Mouse (Mus musculus): Measurements from ENCODE around the gene Trim33. TPM values are rescaled to one million over a fixed set of nuclear protein-coding genes. Genes with fewer than 3 reads are reported as not detected.

Gene Trim33
- polyA plus RNA-seq, 1 experiment from 2014 or later = 12.9 TPM

DNA sequence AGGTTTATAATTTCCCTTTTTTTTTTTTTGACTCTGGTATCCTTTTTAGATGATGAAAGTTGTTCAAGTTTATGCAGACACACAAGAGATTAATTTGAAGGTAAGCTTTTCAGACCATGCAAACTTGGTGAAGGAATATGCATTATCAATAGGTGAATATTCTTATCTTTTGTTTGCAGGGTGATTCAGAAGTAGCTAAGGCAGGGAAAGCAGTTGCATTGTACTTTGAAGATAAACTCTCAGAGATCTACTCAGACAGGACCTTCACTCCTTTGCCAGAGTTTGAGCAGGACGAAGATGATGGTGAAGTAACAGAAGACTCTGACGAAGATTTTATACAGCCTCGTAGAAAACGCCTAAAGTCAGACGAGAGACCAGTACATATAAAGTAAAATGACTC is 74.4 kb downstream of the Trim33 start:
- Histone ChIP-seq H3K4me2 (ENCODE audit: low read length) (no peak overlapping the region), H3K9ac (ENCODE audit: low read depth, low read length) (no peak overlapping the region), H3K27me3 (ENCODE audit: insufficient read depth, low read length) (no peaks in the 10 kb centered on the region), H3K9me3 (replicated peaks; ENCODE audit: low read length) (no peaks in the 10 kb centered on the region), H3K36me3 (ENCODE audit: insufficient read depth, low read length) (peaks cover 22% of the 10 kb centered on the region), H3K4me3 (replicated peaks; ENCODE audit: low read depth, low read length) (no peak overlapping the region), H3K27ac (no peak overlapping the region), H3K4me1 (replicated peaks; ENCODE audit: insufficient read depth, low read length) (no peaks in the 10 kb centered on the region)
- WGBS = 93% methylated on average over 5 of the region's 5 CpGs
- ATAC-seq (replicated peaks; ENCODE audit: low FRiP score, low read depth) = no peak
- TF ChIP-seq CTCF (IDR thresholded peaks at IDR 0.05; ENCODE audit: low read depth) = no peak
- DNase-seq (ENCODE audit: low spot score) = no peak

DNA sequence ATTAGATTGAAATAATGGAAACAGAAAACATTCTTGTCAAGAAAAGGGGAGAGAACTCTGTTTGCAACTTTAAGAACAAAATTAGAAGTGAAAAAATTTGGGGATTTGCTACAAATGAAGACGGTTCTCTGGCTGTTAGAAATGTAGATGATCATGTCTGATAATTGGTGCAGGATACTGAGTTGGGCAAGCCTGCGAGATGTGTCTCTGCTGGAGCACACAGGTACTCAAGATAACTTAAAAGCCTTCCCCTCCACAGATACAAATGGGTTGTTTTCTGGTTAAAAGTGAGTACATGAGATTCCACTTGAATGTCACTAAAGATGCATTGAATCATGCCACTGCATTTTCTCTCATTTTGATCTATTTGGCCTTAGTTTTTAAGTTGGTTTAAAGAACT is 74.9 kb downstream of the Trim33 start:
- Histone ChIP-seq H3K4me2 (ENCODE audit: low read length) (no peak overlapping the region), H3K4me1 (replicated peaks; ENCODE audit: insufficient read depth, low read length) (no peaks in the 10 kb centered on the region), H3K27me3 (ENCODE audit: insufficient read depth, low read length) (no peaks in the 10 kb centered on the region), H3K4me3 (replicated peaks; ENCODE audit: low read depth, low read length) (no peak overlapping the region), H3K9ac (ENCODE audit: low read depth, low read length) (no peak overlapping the region), H3K36me3 (ENCODE audit: insufficient read depth, low read length) (peaks cover 23% of the 10 kb centered on the region), H3K27ac (no peak overlapping the region), H3K9me3 (replicated peaks; ENCODE audit: low read length) (no peaks in the 10 kb centered on the region)
- DNase-seq (ENCODE audit: low spot score) = no peak
- 87% methylated on average over 2 of the region's 2 CpGs for whole genome bisulfite sequencing
- TF ChIP-seq CTCF (IDR thresholded peaks at IDR 0.05; ENCODE audit: low read depth) = no peak
- no peak for ATAC-seq (replicated peaks; ENCODE audit: low FRiP score, low read depth)

DNA sequence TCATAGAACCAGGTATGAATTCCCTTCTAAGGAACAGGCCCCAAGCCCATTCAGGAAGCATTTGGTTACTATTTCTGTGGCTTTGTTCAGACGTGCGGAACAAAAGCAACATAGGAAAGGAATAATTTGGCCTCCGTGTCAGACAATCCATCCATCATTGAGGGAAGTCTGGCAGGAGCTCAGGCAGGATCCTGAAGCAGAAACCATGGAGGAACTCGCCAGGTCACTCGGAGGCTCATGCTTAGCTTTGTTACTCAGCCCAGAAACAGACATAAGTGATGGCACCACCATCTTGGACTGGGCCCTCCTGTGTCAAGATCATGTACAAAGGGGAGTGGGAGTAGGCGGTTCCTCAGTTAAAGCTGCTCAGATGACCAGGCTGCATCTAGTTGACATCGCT is 82.1 kb downstream of the Trim33 start:
- no peaks in the 10 kb centered on the region for H3K4me1 ChIP-seq (replicated peaks; ENCODE audit: insufficient read depth, low read length)
- H3K36me3 ChIP-seq (ENCODE audit: insufficient read depth, low read length) = 0 out of 2 replicates have a peak, but pooled peaks cover 6% of the 10 kb centered on the region
- peak; percentile 54; the same call in 1 of the 2 replicates for ATAC-seq (replicated peaks; ENCODE audit: low FRiP score, low read depth)
- no peaks in the 10 kb centered on the region for H3K9me3 ChIP-seq (replicated peaks; ENCODE audit: low read length)
- no peak for TF ChIP-seq CTCF (IDR thresholded peaks at IDR 0.05; ENCODE audit: low read depth)
- no peak overlapping the region for H3K4me3 ChIP-seq (replicated peaks; ENCODE audit: low read depth, low read length)
- no peak overlapping the region for H3K4me2 ChIP-seq (ENCODE audit: low read length)
- 31% methylated on average over 7 of the region's 7 CpGs for WGBS
- H3K27me3 ChIP-seq (ENCODE audit: insufficient read depth, low read length) = no peaks in the 10 kb centered on the region
- peak; percentile 74 for DNase-seq (ENCODE audit: low spot score)
- H3K9ac ChIP-seq (ENCODE audit: low read depth, low read length) = no peak overlapping the region
- no peak overlapping the region for H3K27ac ChIP-seq

DNA sequence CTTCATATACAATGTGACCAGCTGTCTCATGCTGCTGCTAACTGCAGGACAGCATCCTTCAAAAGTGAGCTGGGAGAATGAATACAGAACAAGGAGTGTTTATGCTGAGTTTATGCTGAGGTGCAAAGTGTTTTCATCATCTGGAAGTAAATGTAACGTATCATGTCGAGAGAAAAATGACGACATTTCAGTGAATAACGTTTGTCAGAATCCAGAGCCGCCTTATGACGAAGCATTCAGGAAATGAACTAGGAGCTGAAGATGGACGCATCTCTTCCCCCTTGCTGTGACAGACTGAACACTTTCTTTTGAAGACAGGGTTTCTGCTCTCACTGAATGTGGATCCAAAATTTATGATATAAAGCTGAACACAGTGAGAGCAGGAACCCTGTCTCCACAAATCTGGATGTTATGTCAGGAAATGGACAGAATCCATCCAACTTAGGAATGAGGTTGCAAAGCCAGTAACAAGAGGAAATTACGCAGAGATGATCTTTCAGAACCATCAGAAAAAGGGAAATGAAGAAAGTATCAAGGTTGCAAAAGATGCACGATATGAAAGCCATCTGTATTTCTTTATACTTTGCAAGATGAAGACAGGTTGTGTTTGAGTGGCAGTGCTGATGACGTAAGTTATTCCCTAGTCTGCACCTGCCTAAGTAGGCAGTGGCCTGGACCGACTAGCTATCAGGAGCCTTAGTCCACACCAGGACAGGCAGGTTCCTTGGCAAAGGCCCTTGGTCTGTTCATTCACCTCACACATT is 85.3 kb downstream of the Trim33 start:
- H3K4me2 ChIP-seq (ENCODE audit: low read length) = no peak overlapping the region
- H3K4me3 ChIP-seq (replicated peaks; ENCODE audit: low read depth, low read length) = no peak overlapping the region
- 0 out of 2 replicates have a peak, but pooled peaks cover under 1% of the 10 kb centered on the region for H3K36me3 ChIP-seq (ENCODE audit: insufficient read depth, low read length)
- ATAC-seq (replicated peaks; ENCODE audit: low FRiP score, low read depth) = no peak
- 83% methylated on average over 11 of the region's 11 CpGs for WGBS
- no peak overlapping the region for H3K27ac ChIP-seq
- no peaks in the 10 kb centered on the region for H3K27me3 ChIP-seq (ENCODE audit: insufficient read depth, low read length)
- no peak for DNase-seq (ENCODE audit: low spot score)
- H3K9me3 ChIP-seq (replicated peaks; ENCODE audit: low read length) = no peaks in the 10 kb centered on the region
- H3K4me1 ChIP-seq (replicated peaks; ENCODE audit: insufficient read depth, low read length) = no peaks in the 10 kb centered on the region
- TF ChIP-seq CTCF (IDR thresholded peaks at IDR 0.05; ENCODE audit: low read depth) = no peak
- no peak overlapping the region for H3K9ac ChIP-seq (ENCODE audit: low read depth, low read length)

DNA sequence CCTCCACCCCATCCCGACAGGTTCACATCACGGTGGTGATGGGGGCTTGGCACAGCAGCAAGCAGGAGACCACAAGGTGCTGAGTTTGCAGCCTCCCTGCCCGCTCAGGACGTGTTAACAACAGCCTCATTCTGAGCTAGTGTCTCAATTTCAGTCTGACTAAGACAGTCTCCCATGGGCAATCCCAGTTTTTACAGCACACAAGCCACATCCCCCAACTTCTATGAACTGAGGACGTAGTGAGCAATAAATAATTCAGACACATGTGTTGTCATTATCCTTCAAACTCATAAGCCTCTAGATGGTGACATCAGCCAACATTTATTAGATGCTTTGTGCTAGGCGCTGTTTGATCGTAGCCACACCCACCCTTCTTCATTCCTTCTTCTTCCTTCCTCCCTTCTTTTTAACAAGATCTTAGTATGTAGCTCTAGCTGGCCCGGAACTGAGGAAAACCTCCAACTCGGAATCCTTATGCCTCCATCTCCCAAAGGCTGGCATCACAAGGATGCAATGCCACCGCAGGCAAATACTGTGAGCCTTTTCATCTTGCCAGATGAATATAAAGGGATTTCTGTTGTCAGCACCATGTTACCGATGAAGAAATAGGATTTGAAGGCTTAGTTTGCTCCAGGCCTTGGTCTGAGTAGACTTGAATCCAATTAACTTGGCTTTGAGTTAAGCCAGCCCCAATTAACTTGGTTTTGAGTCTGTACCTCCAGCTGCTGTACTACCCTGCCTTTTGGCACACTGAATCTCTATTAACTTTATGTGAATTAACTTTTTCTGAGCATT is 88.3 kb downstream of the Trim33 start:
- ATAC-seq (replicated peaks; ENCODE audit: low FRiP score, low read depth) (no peak), DNase-seq (ENCODE audit: low spot score) (no peak)
- Histone ChIP-seq H3K36me3 (ENCODE audit: insufficient read depth, low read length) (no peaks in the 10 kb centered on the region), H3K4me3 (replicated peaks; ENCODE audit: low read depth, low read length) (no peak overlapping the region), H3K27me3 (ENCODE audit: insufficient read depth, low read length) (no peaks in the 10 kb centered on the region), H3K9ac (ENCODE audit: low read depth, low read length) (no peak overlapping the region), H3K4me2 (ENCODE audit: low read length) (no peak overlapping the region), H3K9me3 (replicated peaks; ENCODE audit: low read length) (no peaks in the 10 kb centered on the region), H3K4me1 (replicated peaks; ENCODE audit: insufficient read depth, low read length) (no peaks in the 10 kb centered on the region), H3K27ac (no peak overlapping the region)
- no peak for TF ChIP-seq CTCF (IDR thresholded peaks at IDR 0.05; ENCODE audit: low read depth)
- WGBS = 71% methylated on average over 11 of the region's 11 CpGs

DNA sequence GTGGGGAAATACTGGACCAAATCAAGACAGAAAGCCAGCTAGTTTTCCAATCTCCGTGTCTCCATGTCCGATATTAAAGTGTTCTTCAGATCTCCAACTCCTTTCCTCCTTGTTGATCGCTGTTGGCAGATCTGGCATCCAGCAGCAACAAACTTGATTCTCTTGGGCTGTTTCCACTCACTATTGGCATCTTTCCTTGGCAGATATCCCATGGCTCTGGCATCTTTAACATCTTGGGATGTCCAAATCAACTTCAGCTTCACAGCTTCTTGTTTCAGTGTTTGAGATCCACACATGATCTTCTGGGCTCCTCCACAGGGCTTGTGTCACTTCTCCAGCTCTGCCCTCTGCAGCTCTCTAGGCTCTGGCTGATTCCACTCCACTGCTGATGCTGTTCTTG is 89.6 kb downstream of the Trim33 start:
- no peak for TF ChIP-seq CTCF (IDR thresholded peaks at IDR 0.05; ENCODE audit: low read depth)
- WGBS = 93% methylated on average over 3 of the region's 3 CpGs
- H3K9ac ChIP-seq (ENCODE audit: low read depth, low read length) = no peak overlapping the region
- H3K4me2 ChIP-seq (ENCODE audit: low read length) = no peak overlapping the region
- H3K9me3 ChIP-seq (replicated peaks; ENCODE audit: low read length) = no peaks in the 10 kb centered on the region
- no peak overlapping the region for H3K27ac ChIP-seq
- DNase-seq (ENCODE audit: low spot score) (no peak), ATAC-seq (replicated peaks; ENCODE audit: low FRiP score, low read depth) (no peak)
- H3K36me3 ChIP-seq (ENCODE audit: insufficient read depth, low read length) = no peaks in the 10 kb centered on the region
- no peaks in the 10 kb centered on the region for H3K27me3 ChIP-seq (ENCODE audit: insufficient read depth, low read length)
- H3K4me1 ChIP-seq (replicated peaks; ENCODE audit: insufficient read depth, low read length) = no peaks in the 10 kb centered on the region
- no peak overlapping the region for H3K4me3 ChIP-seq (replicated peaks; ENCODE audit: low read depth, low read length)
